Mouse (Mus musculus) liver, adult (tissue): ENCODE results near the gene Dda1.

Experiments used
- GATA4 ChIP-seq: IDR thresholded peaks from 2 replicates; pipeline ENCODE4 v1.6.1; 2014; ENCODE audit warnings: mild to moderate bottlenecking, low read length; ENCODE audit not compliant: insufficient replicate concordance

The Dda1 gene

DNA sequence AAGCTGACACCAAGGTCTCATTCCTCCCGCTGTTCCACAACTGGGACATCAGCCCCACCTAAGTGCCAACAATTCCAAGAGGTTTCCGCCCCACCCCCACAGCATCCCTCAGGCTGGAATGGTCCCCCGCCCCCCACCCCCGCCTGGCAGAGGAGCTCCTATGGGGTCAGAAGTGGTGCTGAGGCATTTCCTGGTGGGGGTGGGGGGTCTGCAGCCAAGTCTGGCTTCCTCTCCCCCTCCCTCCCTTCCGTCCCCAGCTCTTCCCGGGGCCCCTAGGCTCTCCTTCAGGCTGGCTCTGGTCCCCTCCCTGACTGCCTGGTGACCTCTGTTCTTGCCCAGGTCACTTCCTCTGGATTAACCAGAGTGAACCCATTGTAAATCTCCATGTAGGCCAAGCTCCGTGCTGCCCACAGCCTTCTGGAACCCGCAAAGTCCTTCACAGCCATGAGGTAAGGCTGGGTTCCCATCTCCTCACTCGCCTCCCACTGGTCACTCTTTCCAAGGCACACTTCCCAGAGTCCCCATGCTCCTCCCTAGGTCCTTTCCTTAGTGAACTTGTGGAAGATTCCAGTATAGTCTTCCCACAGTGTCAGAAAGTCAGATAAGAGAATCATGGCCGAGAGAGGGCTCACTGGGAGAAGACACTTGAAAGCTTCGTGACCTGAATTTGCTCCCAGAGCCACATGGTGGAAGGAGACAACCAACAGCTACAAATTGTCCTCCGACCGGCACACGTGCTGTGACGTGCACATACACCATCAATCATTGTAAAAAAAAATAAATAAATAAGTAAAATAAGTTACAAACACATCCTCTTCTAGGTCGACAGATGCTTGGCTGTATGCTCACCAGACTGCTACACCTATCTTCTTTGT is 30.1 kb downstream of the Dda1 start:
- no peak for TF ChIP-seq GATA4

DNA sequence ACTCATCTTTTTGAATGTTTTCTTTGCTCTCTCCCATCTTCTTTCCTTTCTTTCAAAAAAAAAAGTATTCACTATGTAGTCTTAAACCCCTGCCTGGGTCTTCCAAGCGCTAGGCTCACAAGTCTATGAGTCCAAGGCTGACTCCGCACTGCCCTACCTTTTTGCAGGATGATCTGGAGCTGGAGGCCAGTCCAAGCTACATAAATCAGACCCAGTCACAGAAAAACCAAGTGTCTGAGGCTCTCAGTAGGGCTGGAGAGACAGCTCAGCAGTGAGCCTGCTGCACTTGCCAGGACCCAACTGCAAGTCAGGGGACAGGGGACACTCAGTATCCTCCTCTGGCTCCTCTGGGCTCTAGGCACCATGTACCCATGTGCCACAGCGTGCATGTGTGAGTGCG is 35.4 kb downstream of the Dda1 start:
- TF ChIP-seq GATA4 = no peak

DNA sequence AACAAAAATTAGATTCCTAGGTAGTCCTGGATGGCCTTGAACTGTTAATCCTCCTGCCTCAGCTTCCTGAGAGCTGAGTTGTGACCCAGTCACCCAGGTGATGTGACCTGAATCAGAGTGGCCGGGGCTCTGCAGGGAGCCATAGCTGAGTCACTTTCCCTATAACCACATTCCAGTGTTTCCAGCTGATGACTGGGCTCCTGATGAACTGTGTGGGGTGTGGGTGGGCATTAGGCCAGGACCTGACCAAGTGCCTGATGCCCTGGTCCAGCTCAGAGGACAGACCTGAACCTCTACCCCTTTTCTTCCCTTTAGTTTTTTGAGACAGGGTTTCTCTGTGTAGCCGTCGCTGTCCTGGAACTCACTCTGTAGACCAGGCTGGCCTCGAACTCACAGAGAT is 36.3 kb downstream of the Dda1 start:
- TF ChIP-seq GATA4 = no peak

DNA sequence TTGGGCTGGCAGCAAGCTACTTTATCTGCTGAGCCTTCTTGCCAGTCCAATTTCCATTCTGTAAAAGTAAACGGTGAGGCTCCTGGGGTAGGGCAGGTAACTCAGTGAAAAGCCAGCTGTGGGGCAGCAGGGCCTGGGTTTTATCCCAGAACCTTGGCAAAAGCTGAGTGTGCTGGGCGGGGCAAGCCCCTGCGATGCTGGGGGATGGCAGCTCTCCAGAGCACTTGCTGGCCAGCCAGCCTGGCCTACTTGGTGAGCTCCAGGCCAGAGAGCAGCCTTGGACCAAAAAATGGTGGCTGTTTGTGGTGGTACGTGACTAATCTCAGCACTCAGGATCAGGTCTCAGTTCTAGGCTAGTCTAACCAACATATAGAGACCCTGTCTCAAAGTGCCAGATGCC is 37.0 kb downstream of the Dda1 start:
- TF ChIP-seq GATA4 = no peak

DNA sequence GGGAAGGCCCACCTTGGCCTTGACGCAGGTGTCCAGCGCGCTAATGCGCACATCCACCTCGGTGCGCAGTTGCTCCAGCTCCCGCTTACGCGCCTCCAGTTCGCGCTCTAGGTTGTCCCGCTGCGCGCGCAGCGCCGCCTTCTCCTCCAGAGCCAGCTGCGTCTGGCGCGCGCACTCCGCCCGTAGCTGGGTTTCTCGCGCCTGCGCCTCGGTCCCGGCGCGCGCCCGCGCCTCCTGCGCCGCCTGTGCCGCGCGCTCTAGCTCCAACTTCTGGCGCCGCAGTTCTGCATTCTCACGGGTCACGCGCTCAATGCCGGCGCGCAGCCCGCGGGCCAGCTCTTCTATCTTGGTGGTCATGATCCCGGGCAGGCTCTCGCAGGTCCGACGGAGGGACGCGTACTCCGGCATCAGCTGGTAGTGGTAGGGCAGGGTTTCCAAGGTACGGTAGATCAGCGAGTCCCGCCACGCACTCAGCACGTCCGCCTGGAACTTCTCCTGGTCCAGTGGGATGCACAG is 38.6 kb downstream of the Dda1 start:
- peak; percentile 10; the same call in 1 of the 2 replicates for TF ChIP-seq GATA4

DNA sequence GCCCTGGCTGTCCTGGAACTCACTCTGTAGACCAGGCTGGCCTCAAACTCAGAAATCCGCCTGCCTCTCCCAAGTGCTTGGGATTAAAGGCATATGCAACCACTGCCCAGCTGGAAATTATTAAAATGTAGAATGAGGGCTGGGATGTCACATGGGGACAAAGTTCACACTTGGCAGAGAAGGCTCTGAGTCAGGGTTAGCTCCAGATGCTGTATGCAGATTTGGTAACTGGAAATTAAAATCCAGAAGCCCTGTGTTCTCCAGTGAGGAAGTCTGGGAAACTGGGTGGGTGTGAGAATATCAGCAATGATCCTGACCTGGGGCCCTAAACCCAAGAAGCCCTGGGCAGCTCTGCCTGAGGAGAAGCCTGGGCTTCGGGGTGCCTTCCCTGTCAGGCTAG is 40.3 kb downstream of the Dda1 start:
- no peak for TF ChIP-seq GATA4

DNA sequence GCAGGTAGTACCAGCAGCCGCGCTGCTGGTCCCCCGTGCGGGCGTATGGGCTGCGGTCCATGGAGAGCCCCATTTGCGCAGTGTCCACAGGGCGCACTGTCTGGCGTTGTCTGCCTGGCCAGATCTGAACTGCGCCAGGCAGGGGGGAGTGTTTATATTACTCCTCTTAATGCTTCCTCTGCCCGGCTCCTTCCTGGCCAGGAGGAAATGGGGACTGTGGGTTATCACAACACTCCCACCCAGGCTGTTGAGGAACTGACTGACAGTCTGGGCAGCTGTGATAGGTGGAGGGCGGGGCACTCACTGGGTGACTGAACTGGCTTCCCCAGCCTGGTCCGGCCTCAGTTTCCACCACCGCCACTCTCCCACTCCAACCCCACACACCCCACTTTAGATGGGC is 42.6 kb downstream of the Dda1 start, which contains the start of gene Plvap:
Plvap (minus strand) TSS at position 109 of the 400 bp plus-strand sequence.
- peak; percentile 80; the same call in 1 of the 2 replicates for TF ChIP-seq GATA4

DNA sequence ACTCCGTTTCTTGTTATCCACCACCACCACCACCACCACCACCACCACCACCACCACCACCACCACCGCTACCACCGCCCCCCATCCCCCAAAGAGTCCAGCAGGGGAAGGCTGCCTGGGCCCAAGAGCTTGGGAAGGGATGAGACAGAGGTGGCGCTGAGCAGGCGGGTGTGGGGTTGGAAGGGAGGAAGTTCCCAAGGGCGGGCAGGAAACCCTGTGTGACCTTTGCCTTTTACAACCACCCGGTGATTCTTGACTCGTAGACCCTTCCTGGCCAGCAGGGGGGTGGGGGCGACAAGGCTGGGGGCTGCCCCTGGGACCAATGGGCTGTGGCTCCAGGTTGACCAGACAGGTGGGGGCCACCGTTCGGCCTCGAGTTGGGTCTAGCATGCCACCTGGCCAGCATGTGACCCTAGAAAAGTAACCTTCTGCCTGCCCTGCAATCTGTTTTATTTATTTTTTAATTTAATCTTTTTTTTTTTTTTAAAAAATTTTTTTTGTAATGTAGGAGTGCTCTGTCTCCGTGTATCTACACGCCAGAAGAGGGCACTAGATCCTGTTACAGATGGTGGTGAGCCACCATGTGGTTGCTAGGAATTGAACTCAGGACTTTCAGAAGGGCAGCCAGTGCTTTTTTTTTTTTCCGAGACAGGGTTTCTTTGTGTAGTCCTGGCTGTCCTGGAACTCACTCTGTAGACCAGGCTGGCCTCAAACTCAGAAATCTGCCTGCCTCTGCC is 44.2 kb downstream of the Dda1 start:
- no peak for TF ChIP-seq GATA4

DNA sequence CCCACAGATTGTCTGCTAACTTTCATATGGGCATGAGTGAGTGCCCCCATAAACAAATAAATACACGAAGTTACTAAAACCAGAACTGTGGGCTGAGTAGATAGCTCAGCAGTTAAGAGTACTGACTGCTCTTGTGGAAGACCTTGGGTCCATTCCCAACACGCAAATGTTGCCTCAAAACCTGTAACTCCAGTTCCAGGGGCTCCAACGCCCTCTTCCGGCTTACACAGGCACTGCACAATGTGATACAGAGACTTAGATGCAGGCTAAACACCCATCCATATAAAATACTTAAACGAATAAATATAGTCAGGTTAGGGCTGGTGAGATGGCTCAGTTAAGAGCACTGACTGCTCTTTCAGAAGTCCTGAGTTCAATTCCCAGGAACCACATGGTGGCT is 46.0 kb downstream of the Dda1 start:
- no peak for TF ChIP-seq GATA4

DNA sequence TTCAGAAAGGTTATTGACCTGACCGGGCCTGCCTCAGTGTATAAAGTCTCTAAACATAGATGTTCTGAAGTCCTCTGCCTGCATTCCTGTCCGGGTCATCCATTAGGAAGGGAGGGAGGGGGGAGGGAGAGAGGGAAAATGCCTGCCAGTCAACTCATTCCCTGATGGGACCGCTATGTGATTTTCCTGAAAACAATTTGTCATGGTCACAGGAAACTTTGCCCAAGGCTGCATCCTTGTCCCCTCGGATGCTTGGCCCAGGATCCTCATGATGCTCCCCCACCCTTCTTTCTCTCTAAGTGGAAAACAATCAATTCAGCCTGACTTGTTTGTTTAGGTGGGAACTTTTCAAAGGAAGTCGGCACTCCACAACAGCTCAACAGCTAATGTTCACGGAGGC is 47.8 kb downstream of the Dda1 start:
- TF ChIP-seq GATA4 = no peak

DNA sequence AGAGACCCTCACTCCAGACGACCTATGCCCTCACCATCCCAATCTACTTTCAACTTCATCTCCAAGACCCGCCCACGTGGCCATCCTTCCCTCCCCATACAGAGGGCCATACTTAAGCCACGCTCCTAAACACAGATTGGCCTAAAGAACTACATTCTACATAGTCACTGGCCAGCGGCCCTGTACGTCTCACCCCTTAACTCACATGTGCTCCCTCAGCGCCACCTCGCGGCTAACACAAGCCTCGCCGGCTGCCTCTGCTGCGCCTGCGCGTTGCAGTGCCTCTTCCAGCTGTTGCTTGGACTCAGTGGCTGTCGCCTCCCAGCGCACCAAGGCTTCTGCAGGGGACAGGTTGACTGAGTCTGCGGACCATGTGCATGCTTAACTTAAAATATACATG is 52.6 kb downstream of the Dda1 start:
- TF ChIP-seq GATA4 = no peak

DNA sequence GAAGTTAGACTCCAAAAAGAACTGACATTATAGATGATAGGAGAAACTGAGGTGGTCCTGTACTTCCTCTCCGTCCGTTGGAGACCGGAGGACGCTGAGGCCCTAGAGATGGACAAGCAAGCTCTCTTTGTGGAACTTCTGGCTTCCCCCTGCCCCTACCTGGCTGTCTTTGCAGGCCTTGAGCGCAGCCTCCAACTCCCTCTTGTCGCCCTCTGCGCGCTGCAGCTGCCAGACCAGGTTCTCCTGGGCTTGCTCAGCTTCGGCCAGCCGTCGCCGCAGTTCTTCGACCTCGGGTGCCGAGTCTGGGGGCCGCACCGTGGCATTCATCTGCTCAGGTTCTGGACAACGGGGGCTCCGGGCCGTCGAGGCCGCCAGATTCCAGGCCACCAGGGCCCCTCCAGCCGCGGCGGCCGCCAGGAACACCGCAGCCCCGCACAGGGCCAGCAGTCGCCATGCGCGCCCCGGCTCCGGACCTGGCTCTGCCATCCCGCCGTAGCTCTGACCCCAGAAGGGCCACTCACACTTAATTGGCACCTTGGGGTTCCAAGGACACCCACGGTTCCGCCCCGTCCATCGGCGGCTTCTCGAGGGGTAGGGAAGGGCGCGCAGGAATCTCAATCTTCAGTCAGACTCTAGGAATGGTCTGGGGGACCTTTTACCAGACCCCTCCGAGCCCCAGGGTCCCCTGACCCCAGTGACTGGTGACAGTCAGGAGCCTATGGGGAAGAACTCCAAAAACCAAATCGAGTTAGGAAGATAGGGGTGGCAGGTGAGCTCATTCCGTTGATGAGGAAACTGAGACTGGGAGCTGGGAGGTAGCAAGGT is 56.4 kb downstream of the Dda1 start, which contains the start of gene Ccdc194:
Ccdc194 (minus strand) TSS at position 486 of the 825 bp plus-strand sequence.
- TF ChIP-seq GATA4 = no peak
